Mouse (Mus musculus): Measurements from ENCODE around the gene Trpv2. TPM values are rescaled to one million over a fixed set of nuclear protein-coding genes. Genes with fewer than 3 reads are reported as not detected.

Trpv2 gene
- total and polyA plus RNA-seq, 3 experiments: 39.2 to 58.7 (median 46.2) TPM

GRCm38 (mm10) chr11:62575297-62575658, 992 bp downstream of the Trpv2 start (continued):
- TF ChIP-seq KAT2A (IDR thresholded peaks at IDR 0.05; ENCODE audit: insufficient replicate concordance, low read length) (0 out of 2 replicates have a peak, but pooled peaks have one; percentile 47), ELF1 (IDR thresholded peaks at IDR 0.05; ENCODE audit: low read depth, low read length) (peak; percentile 43; the same call in 1 of the 2 replicates), NELFE (IDR thresholded peaks at IDR 0.05; ENCODE audit: low read depth, low read length) (peak; percentile 51; the same call in 1 of the 2 replicates), JUND (conservative IDR thresholded peaks at IDR 0.05; ENCODE audit: low read depth, low read length) (no peak), MAFK (IDR thresholded peaks at IDR 0.05; ENCODE audit: insufficient replicate concordance, low read length) (no peak), MAX (IDR thresholded peaks at IDR 0.05; ENCODE audit: low read length) (peak; percentile 39; the same call in 1 of the 2 replicates), MAZ (IDR thresholded peaks at IDR 0.05; ENCODE audit: low read depth, low read length) (0 out of 2 replicates have a peak, but pooled peaks have one; percentile 79), HCFC1 (IDR thresholded peaks at IDR 0.05; ENCODE audit: low read depth, low read length) (no peak; the same call in 1 of the 2 replicates), JUN (IDR thresholded peaks at IDR 0.05; ENCODE audit: insufficient read depth, low read depth, low read length) (no peak)

DNA sequence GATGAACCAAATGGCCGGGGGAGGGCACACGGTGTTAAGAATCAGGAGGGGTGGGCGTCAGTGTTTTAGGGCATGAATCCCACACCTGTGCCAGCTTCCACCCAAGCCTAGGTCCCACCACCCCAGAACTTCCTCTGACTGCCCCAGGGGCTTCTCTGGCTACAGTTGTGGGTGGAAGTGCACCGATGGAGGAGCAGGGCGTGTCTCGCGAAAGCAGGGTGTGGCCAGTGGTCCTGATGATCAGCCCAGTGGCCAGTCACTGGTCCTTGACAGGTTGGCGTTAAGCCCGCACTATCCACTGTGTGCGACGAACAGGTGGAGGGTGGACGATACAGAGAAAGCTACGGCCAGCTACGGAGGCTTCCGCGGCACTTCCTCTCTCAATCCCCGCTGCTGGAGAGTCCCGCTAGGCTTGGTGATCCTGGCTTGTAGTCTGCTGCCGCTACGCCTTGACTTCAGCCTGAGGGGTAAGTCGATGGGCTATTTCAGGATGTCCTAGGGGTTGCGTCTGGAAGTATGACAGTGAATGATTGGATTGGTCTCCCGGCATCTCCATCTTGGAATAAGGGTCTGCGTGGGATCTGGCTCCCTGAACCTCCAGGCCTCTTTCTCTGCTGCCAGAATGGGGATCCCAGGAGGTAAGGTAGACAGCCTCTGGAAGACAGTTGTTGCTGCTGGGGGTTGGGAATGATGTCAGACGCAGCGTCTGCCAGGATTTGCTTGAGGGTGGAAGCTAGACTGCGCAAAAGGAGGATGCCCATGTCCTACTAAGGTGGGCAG, 1.6 kb downstream of the Trpv2 start:
- peaks cover 5% of the 10 kb centered on the region for H3K9me3 ChIP-seq (replicated peaks; ENCODE audit: low read length)
- peak overlapping the region; percentile 67 for H3K9ac ChIP-seq (ENCODE audit: insufficient read depth, low read depth)
- peak overlapping the region; percentile 89 for H3K27ac ChIP-seq (ENCODE audit: insufficient read depth, low read depth)
- H3K4me2 ChIP-seq (ENCODE audit: insufficient read depth, low read depth, poor library complexity, severe bottlenecking): peak overlapping the region; percentile 75
- in situ Hi-C loops (cut with MboI; ENCODE audit: low pct_ligation_motif_present, low pct_unique_long_range_greater_than_20kb, low sequenced_read_pairs) (no loop called here), dilution Hi-C loops (cut with MboI; ENCODE audit: extremely low pct_ligation_motif_present, extremely low pct_unique_long_range_greater_than_20kb, low sequenced_read_pairs) (no loop called here)
- no peaks in the 10 kb centered on the region for H3K27me3 ChIP-seq (replicated peaks)
- H3K4me3 ChIP-seq (replicated peaks in 1 of 3; ENCODE audit: low read depth in 2 of 3, low read length in 2 of 3, poor library complexity in 1 of 3): peak overlapping the region; percentile 64 to 78 (median 69)
- peak; percentile 52 for DNase-seq (ENCODE audit: extremely low read depth)
- TF ChIP-seq MAZ (IDR thresholded peaks at IDR 0.05; ENCODE audit: low read depth, low read length) (no peak), KAT2A (IDR thresholded peaks at IDR 0.05; ENCODE audit: insufficient replicate concordance, low read length) (no peak), UBTF (IDR thresholded peaks at IDR 0.05; ENCODE audit: low read depth, low read length) (0 out of 2 replicates have a peak, but pooled peaks have one; percentile 20), CHD2 (IDR thresholded peaks at IDR 0.05; ENCODE audit: low read length) (0 out of 2 replicates have a peak, but pooled peaks have one; percentile 3), MAX (IDR thresholded peaks at IDR 0.05; ENCODE audit: low read length) (0 out of 2 replicates have a peak, but pooled peaks have one; percentile 48), JUN (IDR thresholded peaks at IDR 0.05; ENCODE audit: insufficient read depth, low read depth, low read length) (no peak), RCOR1 (conservative IDR thresholded peaks at IDR 0.05; ENCODE audit: low read depth, low read length) (peak; percentile 29; the same call in 1 of the 2 replicates), TBP (conservative IDR thresholded peaks at IDR 0.05; ENCODE audit: low read depth, low read length) (no peak), MYC (IDR thresholded peaks at IDR 0.05; ENCODE audit: low read depth, low read length) (no peak), MEF2A (IDR thresholded peaks at IDR 0.05; ENCODE audit: borderline replicate concordance, low read depth, low read length) (0 out of 2 replicates have a peak, but pooled peaks have one; percentile 3), POLR2A (IDR thresholded peaks at IDR 0.05; ENCODE audit: low read depth, low read length) (peak; percentile 41), ZC3H11A (IDR thresholded peaks at IDR 0.05; ENCODE audit: low read depth, low read length) (no peak), SIN3A (IDR thresholded peaks at IDR 0.05; ENCODE audit: low read length) (peak; percentile 82), TCF12 (IDR thresholded peaks at IDR 0.05; ENCODE audit: low read depth, low read length) (peak; percentile 68; the same call in 1 of the 2 replicates), MXI1 (IDR thresholded peaks at IDR 0.05; ENCODE audit: low read depth, low read length) (peak; percentile 93), CHD1 (IDR thresholded peaks at IDR 0.05; ENCODE audit: low read depth, low read length) (peak; percentile 2; the same call in 1 of the 2 replicates), EP300 (IDR thresholded peaks at IDR 0.05; ENCODE audit: low read length) (peak; percentile 7; the same call in 1 of the 2 replicates)
- H3K79me2 ChIP-seq (replicated peaks; ENCODE audit: control insufficient read depth, extremely low read depth, insufficient read depth, poor library complexity, severe bottlenecking): peaks cover 6% of the 10 kb centered on the region; the same call in 1 of the 2 replicates
- H3K4me1 ChIP-seq (ENCODE audit: control insufficient read depth in 1 of 2, insufficient read depth in 2 of 2): peaks cover 4 to 15% of the 10 kb centered on the region in 2 experiments; a peak in 3 of 4 replicates
- H3K36me3 ChIP-seq (replicated peaks in 1 of 2; ENCODE audit: control insufficient read depth in 1 of 2, insufficient read depth in 1 of 2, low read length in 1 of 2): peaks cover 23 to 32% of the 10 kb centered on the region in 2 experiments

All from CH12.LX (cell line).